Mouse (Mus musculus) intestine, postnatal 0 days (tissue): ENCODE measurements around the gene Cyld. TPM values are rescaled to one million over a fixed set of nuclear protein-coding genes. Genes with fewer than 3 reads are reported as not detected.

Experiments
- ATAC-seq: fragments of 200-750 bp; cut with Nextera tagmentation; 2 replicates; pipeline ENCODE4 v1.8.0; 2017; ENCODE audit warnings: mild to moderate bottlenecking, moderate TSS enrichment, moderate library complexity
- H3K27ac ChIP-seq: fragments of 300-500 bp; sonication (generic); 2 replicates; pipeline ENCODE4 v1.5.1; 2014; ENCODE audit warnings: mild to moderate bottlenecking, low read depth, low read length, moderate library complexity
- H3K27me3 ChIP-seq: fragments of 300-500 bp; sonication (generic); replicated peaks from 2 replicates; pipeline ENCODE4 v1.6.1; 2014; ENCODE audit warnings: low read length, mixed read lengths; ENCODE audit not compliant: control insufficient read depth, insufficient read depth
- H3K36me3 ChIP-seq: fragments of 300-500 bp; sonication (generic); 2 replicates; pipeline ENCODE4 v1.6.1; 2014; ENCODE audit warnings: mild to moderate bottlenecking, moderate library complexity; ENCODE audit not compliant: control insufficient read depth, insufficient read depth
- H3K4me1 ChIP-seq: fragments of 300-500 bp; sonication (generic); replicated peaks from 2 replicates; pipeline ENCODE4 v1.6.1; 2014; ENCODE audit warnings: antibody characterized with exemption, low read length, mixed read lengths; ENCODE audit not compliant: control insufficient read depth, insufficient read depth
- H3K4me2 ChIP-seq: fragments of 300-500 bp; sonication (generic); replicated peaks from 2 replicates; pipeline ENCODE4 v1.6.1; 2014; ENCODE audit warnings: low read depth, mild to moderate bottlenecking, moderate library complexity
- H3K4me3 ChIP-seq: fragments of 300-500 bp; sonication (generic); 2 replicates; pipeline ENCODE4 v1.5.1; 2014; ENCODE audit warnings: low read depth, low read length
- H3K9ac ChIP-seq: fragments of 300-500 bp; sonication (generic); 2 replicates; pipeline ENCODE4 v1.6.1; 2014; ENCODE audit warnings: mild to moderate bottlenecking, low read depth, low read length
- H3K9me3 ChIP-seq: fragments of 300-500 bp; sonication (generic); 2 replicates; pipeline ENCODE4 v1.6.1; 2016; ENCODE audit warnings: mixed run types; ENCODE audit not compliant: control insufficient read depth
- CTCF ChIP-seq: sonication (generic); IDR thresholded peaks from 2 replicates; pipeline ENCODE4 v1.5.1; 2016; ENCODE audit warnings: low read depth, mild to moderate bottlenecking, control low read depth, antibody characterized with exemption, moderate library complexity
- WGBS: fragments of 180-500 bp; shearing (Covaris S2); extraction: QIAGEN DNeasy Blood & Tissue Kit; methylation state at CpG from one replicate; pipeline ENCODE4 v1.1.7; 2014; 5-methylcytosine and 5-hydroxymethylcytosine counted together
- polyA plus RNA-seq: library from polyadenylated mRNA; unstranded; fragments of >200 nt; fragmentation: Nextera tagmentation; extraction: Ambion mirVana; gene quantifications from 2 replicates; pipeline ENCODE4 v1.2.1, GENCODE M21; 2015

Cyld gene
- polyA plus RNA-seq, 1 experiment from 2014 or later: 9.3 TPM

- ATAC-seq: no peak
Observed at GRCm38 (mm10) chr8:88686226-88686905, 10.5 kb upstream of the Cyld start.

GRCm38 (mm10) chr8:88686906-88687235 lies 10.0 kb upstream of the Cyld start:
- H3K27me3 ChIP-seq: no peaks in the 10 kb centered on the region
- H3K9ac ChIP-seq: no peak overlapping the region
- no peak for TF ChIP-seq CTCF
- no peaks in the 10 kb centered on the region for H3K9me3 ChIP-seq
- H3K36me3 ChIP-seq: no peaks in the 10 kb centered on the region
- no peak overlapping the region for H3K4me2 ChIP-seq
- no peaks in the 10 kb centered on the region for H3K4me1 ChIP-seq
- 74% methylated on average over 8 of the region's 8 CpGs for WGBS
- H3K4me3 ChIP-seq: no peak overlapping the region
- ATAC-seq: no peak
- H3K27ac ChIP-seq: no peak overlapping the region

More at GRCm38 (mm10) chr8:88686226-88686905, 10.5 kb upstream of the Cyld start:
- Histone ChIP-seq H3K4me2 (no peak overlapping the region), H3K9ac (no peak overlapping the region), H3K4me1 (no peaks in the 10 kb centered on the region), H3K4me3 (no peak overlapping the region), H3K27ac (no peak overlapping the region), H3K27me3 (no peaks in the 10 kb centered on the region), H3K9me3 (no peaks in the 10 kb centered on the region), H3K36me3 (no peaks in the 10 kb centered on the region)
- 54% methylated on average over 9 of the region's 9 CpGs for WGBS
- TF ChIP-seq CTCF: no peak

- Histone ChIP-seq H3K9ac (no peak overlapping the region), H3K4me1 (no peaks in the 10 kb centered on the region), H3K36me3 (no peaks in the 10 kb centered on the region), H3K27me3 (no peaks in the 10 kb centered on the region), H3K4me3 (no peak overlapping the region), H3K27ac (no peak overlapping the region), H3K9me3 (no peaks in the 10 kb centered on the region), H3K4me2 (no peak overlapping the region)
- TF ChIP-seq CTCF: no peak
- ATAC-seq: no peak
- 75% methylated on average over 6 of the region's 6 CpGs for WGBS
Observed at GRCm38 (mm10) chr8:88689151-88689550, 7.7 kb upstream of the Cyld start.

GRCm38 (mm10) chr8:88689891-88690290 lies 6.9 kb upstream of the Cyld start:
- no peak overlapping the region for H3K4me3 ChIP-seq

GRCm38 (mm10) chr8:88691342-88691948 lies 5.4 kb upstream of the Cyld start:
- no peak for ATAC-seq
- Histone ChIP-seq H3K4me1 (no peaks in the 10 kb centered on the region), H3K36me3 (no peaks in the 10 kb centered on the region), H3K9me3 (no peaks in the 10 kb centered on the region), H3K27ac (no peak overlapping the region), H3K4me2 (no peak overlapping the region), H3K9ac (no peak overlapping the region), H3K27me3 (no peaks in the 10 kb centered on the region), H3K4me3 (no peak overlapping the region)
- TF ChIP-seq CTCF: no peak
- 39% methylated on average over 4 of the region's 4 CpGs for WGBS

More at GRCm38 (mm10) chr8:88689891-88690290, 6.9 kb upstream of the Cyld start:
- H3K9ac ChIP-seq: no peak overlapping the region
- no peaks in the 10 kb centered on the region for H3K36me3 ChIP-seq
- TF ChIP-seq CTCF: no peak
- H3K4me1 ChIP-seq: no peaks in the 10 kb centered on the region
- no peaks in the 10 kb centered on the region for H3K9me3 ChIP-seq
- no peak overlapping the region for H3K27ac ChIP-seq
- no peak for ATAC-seq
- WGBS: 83% methylated on average over 6 of the region's 6 CpGs
- H3K4me2 ChIP-seq: no peak overlapping the region
- H3K27me3 ChIP-seq: no peaks in the 10 kb centered on the region

GRCm38 (mm10) chr8:88691961-88692360 lies 4.9 kb upstream of the Cyld start:
- Histone ChIP-seq H3K9me3 (no peaks in the 10 kb centered on the region), H3K27ac (no peak overlapping the region), H3K9ac (no peak overlapping the region), H3K4me1 (no peaks in the 10 kb centered on the region), H3K4me2 (no peak overlapping the region), H3K36me3 (no peaks in the 10 kb centered on the region), H3K4me3 (no peak overlapping the region), H3K27me3 (no peaks in the 10 kb centered on the region)
- no peak for TF ChIP-seq CTCF
- ATAC-seq: no peak
- 33% methylated on average over 7 of the region's 7 CpGs for WGBS
